Mouse (Mus musculus) stomach, embryonic 16.5 days (tissue): Measurements from ENCODE around the gene Ryr3. TPM values are rescaled to one million over a fixed set of nuclear protein-coding genes. Genes with fewer than 3 reads are reported as not detected.

Experiments
- ATAC-seq: fragments of 200-750 bp; cut with Nextera tagmentation; 2 replicates; pipeline ENCODE4 v1.8.0; 2017; ENCODE audit warnings: moderate number of reproducible peaks, moderate TSS enrichment; ENCODE audit not compliant: insufficient read depth, low FRiP score
- H3K27ac ChIP-seq: fragments of 300-500 bp; sonication (generic); 2 replicates; pipeline ENCODE4 v1.5.1; 2014; ENCODE audit warnings: low read length
- H3K27me3 ChIP-seq: fragments of 300-500 bp; sonication (generic); 2 replicates; pipeline ENCODE4 v1.6.1; 2014; ENCODE audit warnings: low read length, control low read depth, mixed read lengths; ENCODE audit not compliant: control insufficient read depth, insufficient read depth
- H3K36me3 ChIP-seq: fragments of 300-500 bp; sonication (generic); 2 replicates; pipeline ENCODE4 v1.6.1; 2014; ENCODE audit warnings: low read length; ENCODE audit not compliant: control insufficient read depth, insufficient read depth
- H3K4me1 ChIP-seq: fragments of 300-500 bp; sonication (generic); 2 replicates; pipeline ENCODE4 v1.6.1; 2014; ENCODE audit warnings: low read length, control low read depth, mixed read lengths; ENCODE audit not compliant: control insufficient read depth, insufficient read depth
- H3K4me2 ChIP-seq: fragments of 300-500 bp; sonication (generic); 2 replicates; pipeline ENCODE4 v1.6.1; 2014; ENCODE audit warnings: low read depth, low read length, mixed read lengths
- H3K4me3 ChIP-seq: fragments of 300-500 bp; sonication (generic); replicated peaks from 2 replicates; pipeline ENCODE4 v1.5.1; 2014; ENCODE audit warnings: mild to moderate bottlenecking, low read length
- H3K9ac ChIP-seq: fragments of 300-500 bp; sonication (generic); 2 replicates; pipeline ENCODE4 v1.6.1; 2014; ENCODE audit warnings: low read length
- H3K9me3 ChIP-seq: fragments of 300-500 bp; sonication (generic); replicated peaks from 2 replicates; pipeline ENCODE4 v1.6.1; 2016; ENCODE audit warnings: low read length, control low read depth; ENCODE audit not compliant: control insufficient read depth
- WGBS: fragments of 180-500 bp; shearing (Covaris S2); extraction: QIAGEN DNeasy Blood & Tissue Kit; methylation state at CpG from one replicate; pipeline ENCODE4 v1.1.7; 2014; 5-methylcytosine and 5-hydroxymethylcytosine counted together
- polyA plus RNA-seq: library from polyadenylated mRNA; unstranded; fragments of >200 nt; fragmentation: Nextera tagmentation; extraction: Ambion mirVana; gene quantifications from 2 replicates; pipeline ENCODE4 v1.2.1, GENCODE M21; 2015

The Ryr3 gene
- polyA plus RNA-seq, 1 experiment from 2014 or later: 5.8 TPM

GRCm38 (mm10) chr2:112630669-112631068 lies 586.2 kb downstream of the Ryr3 start:
- Histone ChIP-seq H3K9me3 (no peaks in the 10 kb centered on the region), H3K9ac (no peak overlapping the region), H3K27me3 (no peaks in the 10 kb centered on the region), H3K36me3 (peaks cover 3% of the 10 kb centered on the region; the same call in 1 of the 2 replicates), H3K4me3 (no peak overlapping the region), H3K27ac (no peak overlapping the region), H3K4me2 (no peak overlapping the region), H3K4me1 (no peaks in the 10 kb centered on the region)
- no peak for ATAC-seq
- WGBS: 78% methylated on average over 11 of the region's 11 CpGs

DNA sequence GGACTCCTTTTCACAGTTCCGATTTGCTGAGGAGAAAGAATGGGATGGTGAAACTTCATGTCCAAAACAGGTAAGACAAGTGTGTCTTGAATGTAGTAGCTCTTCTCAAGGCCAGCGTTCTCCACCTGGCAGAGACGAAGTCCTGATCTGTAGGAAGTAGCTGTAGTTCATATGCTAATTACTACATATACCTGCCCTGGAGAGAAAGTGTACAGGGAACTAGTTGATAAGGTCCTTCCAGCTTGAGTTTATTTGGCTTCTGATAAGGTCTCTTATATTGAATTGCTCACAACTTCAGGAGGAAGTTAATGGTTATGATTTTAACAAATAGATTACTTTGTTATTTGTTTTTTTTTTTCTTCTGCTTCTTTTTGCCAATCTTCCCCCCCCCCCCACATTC lies 591.7 kb downstream of the Ryr3 start:
- no peak overlapping the region for H3K4me3 ChIP-seq
- H3K36me3 ChIP-seq: no peaks in the 10 kb centered on the region
- peak; percentile 53; the same call in 1 of the 2 replicates for ATAC-seq
- 74% methylated on average over 3 of the region's 3 CpGs for WGBS
- H3K9me3 ChIP-seq: no peaks in the 10 kb centered on the region
- H3K27ac ChIP-seq: no peak overlapping the region
- H3K27me3 ChIP-seq: no peaks in the 10 kb centered on the region
- no peak overlapping the region for H3K4me2 ChIP-seq
- no peak overlapping the region for H3K9ac ChIP-seq
- no peaks in the 10 kb centered on the region for H3K4me1 ChIP-seq

- Histone ChIP-seq H3K27ac (no peak overlapping the region), H3K27me3 (no peaks in the 10 kb centered on the region), H3K36me3 (no peaks in the 10 kb centered on the region), H3K9ac (no peak overlapping the region), H3K9me3 (no peaks in the 10 kb centered on the region), H3K4me1 (peaks cover 3% of the 10 kb centered on the region; the same call in 1 of the 2 replicates), H3K4me2 (no peak overlapping the region), H3K4me3 (no peak overlapping the region)
- WGBS: 29% methylated on average over 3 of the region's 3 CpGs
- ATAC-seq: no peak
Measured at GRCm38 (mm10) chr2:112617206-112617605, 599.7 kb downstream of the Ryr3 start.

GRCm38 (mm10) chr2:112614375-112614774 lies 602.5 kb downstream of the Ryr3 start:
- Histone ChIP-seq H3K4me3 (no peak overlapping the region), H3K9ac (no peak overlapping the region), H3K27me3 (no peaks in the 10 kb centered on the region), H3K36me3 (no peaks in the 10 kb centered on the region), H3K4me2 (no peak overlapping the region), H3K9me3 (0 out of 2 replicates have a peak, but pooled peaks cover 6% of the 10 kb centered on the region), H3K27ac (no peak overlapping the region), H3K4me1 (peaks cover 3% of the 10 kb centered on the region; the same call in 1 of the 2 replicates)
- 87% methylated on average over 7 of the region's 7 CpGs for WGBS
- ATAC-seq: no peak

- H3K27me3 ChIP-seq: no peaks in the 10 kb centered on the region
- no peak for ATAC-seq
- H3K4me3 ChIP-seq: no peak overlapping the region
- H3K36me3 ChIP-seq: no peaks in the 10 kb centered on the region
- WGBS: 71% methylated on average over 3 of the region's 3 CpGs
- H3K27ac ChIP-seq: no peak overlapping the region
- no peak overlapping the region for H3K4me2 ChIP-seq
- H3K4me1 ChIP-seq: peaks cover 3% of the 10 kb centered on the region; the same call in 1 of the 2 replicates
- no peak overlapping the region for H3K9ac ChIP-seq
- 0 out of 2 replicates have a peak, but pooled peaks cover 6% of the 10 kb centered on the region for H3K9me3 ChIP-seq
Measured at GRCm38 (mm10) chr2:112612628-112613027, 604.3 kb downstream of the Ryr3 start.

GRCm38 (mm10) chr2:112606536-112606935 lies 610.4 kb downstream of the Ryr3 start:
- no peak for ATAC-seq
- 75% methylated on average over 3 of the region's 3 CpGs for WGBS

DNA sequence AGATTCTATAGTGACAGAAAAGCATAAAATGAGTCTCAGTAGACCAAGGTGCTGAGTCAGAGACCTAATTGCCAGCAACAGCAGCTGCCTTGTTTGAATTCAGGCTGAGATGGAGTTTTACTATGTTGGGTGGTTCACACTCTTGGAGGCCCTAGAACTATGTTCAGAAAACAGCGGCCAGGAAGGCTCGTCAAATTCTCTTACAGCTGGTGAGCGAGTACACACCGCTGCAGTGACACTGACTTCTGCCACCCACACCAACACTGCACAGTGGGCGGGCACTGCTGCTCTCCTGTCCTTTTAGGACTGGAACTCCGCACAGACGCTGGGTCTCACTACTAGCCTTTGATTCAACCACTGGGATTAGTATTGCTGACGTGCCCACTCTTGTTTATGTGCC lies 614.4 kb downstream of the Ryr3 start:
- Histone ChIP-seq H3K36me3 (no peaks in the 10 kb centered on the region), H3K9ac (no peak overlapping the region), H3K9me3 (no peaks in the 10 kb centered on the region), H3K4me1 (no peaks in the 10 kb centered on the region), H3K4me3 (no peak overlapping the region), H3K4me2 (no peak overlapping the region), H3K27me3 (no peaks in the 10 kb centered on the region), H3K27ac (no peak overlapping the region)
- no peak for ATAC-seq
- WGBS: 60% methylated on average over 8 of the region's 8 CpGs

More at GRCm38 (mm10) chr2:112606536-112606935, 610.4 kb downstream of the Ryr3 start:
- Histone ChIP-seq H3K27me3 (no peaks in the 10 kb centered on the region), H3K9ac (no peak overlapping the region), H3K36me3 (no peaks in the 10 kb centered on the region), H3K9me3 (0 out of 2 replicates have a peak, but pooled peaks cover 6% of the 10 kb centered on the region), H3K27ac (no peak overlapping the region), H3K4me2 (no peak overlapping the region), H3K4me3 (no peak overlapping the region), H3K4me1 (no peaks in the 10 kb centered on the region)

DNA sequence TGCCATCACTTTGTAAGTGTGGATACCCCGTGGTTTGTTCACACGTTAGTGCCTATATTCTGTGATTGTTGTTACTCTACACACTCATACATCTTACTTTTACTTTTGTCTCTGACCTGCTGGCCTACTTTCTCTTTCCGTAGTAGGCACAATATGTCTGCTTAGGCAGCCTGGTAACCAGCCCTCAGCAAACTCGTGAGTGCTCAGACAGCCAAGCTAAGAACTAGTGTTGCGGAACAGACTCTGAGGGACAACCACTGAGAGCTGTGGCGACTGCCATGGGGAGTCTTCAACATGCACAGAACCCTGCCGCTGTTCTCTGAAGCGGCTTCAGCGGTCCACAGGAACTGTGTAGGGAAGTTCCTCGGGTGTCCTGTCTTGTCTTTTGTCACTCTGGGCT lies 616.7 kb downstream of the Ryr3 start:
- 72% methylated on average over 10 of the region's 10 CpGs for WGBS
- no peak overlapping the region for H3K9ac ChIP-seq
- H3K27me3 ChIP-seq: no peaks in the 10 kb centered on the region
- no peak overlapping the region for H3K4me2 ChIP-seq
- H3K36me3 ChIP-seq: no peaks in the 10 kb centered on the region
- no peak overlapping the region for H3K4me3 ChIP-seq
- H3K27ac ChIP-seq: no peak overlapping the region
- no peaks in the 10 kb centered on the region for H3K4me1 ChIP-seq
- no peak for ATAC-seq
- no peaks in the 10 kb centered on the region for H3K9me3 ChIP-seq

DNA sequence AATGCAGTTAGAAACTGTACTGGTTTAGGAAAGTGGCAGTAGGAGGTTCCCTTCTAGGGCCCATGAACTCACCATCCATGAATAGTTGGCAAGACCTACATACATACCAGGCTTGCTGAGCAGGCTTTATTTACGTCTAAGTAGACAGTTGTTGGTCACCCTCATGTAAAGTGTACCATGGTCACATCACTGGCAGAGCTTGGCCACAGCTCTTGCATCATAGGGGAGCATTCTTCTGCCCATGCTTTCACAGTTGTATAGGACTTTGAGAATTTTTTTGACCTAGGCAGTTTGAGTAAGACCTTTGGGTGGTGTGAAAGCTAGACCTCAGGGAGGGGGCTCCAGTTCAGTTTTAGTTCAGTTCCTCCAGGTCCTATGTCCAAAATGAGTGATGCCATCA lies 619.8 kb downstream of the Ryr3 start:
- 70% methylated on average over 1 of the region's 1 CpGs for WGBS
- no peak for ATAC-seq
- H3K27me3 ChIP-seq: no peaks in the 10 kb centered on the region
- no peak overlapping the region for H3K4me3 ChIP-seq
- no peak overlapping the region for H3K4me2 ChIP-seq
- no peaks in the 10 kb centered on the region for H3K4me1 ChIP-seq
- no peak overlapping the region for H3K27ac ChIP-seq
- H3K36me3 ChIP-seq: no peaks in the 10 kb centered on the region
- no peaks in the 10 kb centered on the region for H3K9me3 ChIP-seq
- H3K9ac ChIP-seq: no peak overlapping the region
